Mouse (Mus musculus): Measurements from ENCODE around the gene Tmem135.

GRCm38 (mm10) chr7:89253317-89253716 is 150.7 kb downstream of the Tmem135 start:
- no peak for TF ChIP-seq POLR2A (IDR thresholded peaks at IDR 0.05; ENCODE audit: insufficient read length, low read depth)
- no peak for TF ChIP-seq TCF12 (IDR thresholded peaks at IDR 0.05; ENCODE audit: insufficient read depth, poor library complexity, severe bottlenecking)
- TF ChIP-seq E2F4 (IDR thresholded peaks at IDR 0.05; ENCODE audit: insufficient read depth) = no peak
- no peak for TF ChIP-seq MAX (IDR thresholded peaks at IDR 0.05; ENCODE audit: low read depth)
- TF ChIP-seq MYOD1 (IDR thresholded peaks at IDR 0.05; ENCODE audit: control insufficient read depth in 1 of 3, insufficient read length in 2 of 3, low read depth in 2 of 3) = no peak
- no peak for TF ChIP-seq SRF (IDR thresholded peaks at IDR 0.05; ENCODE audit: control insufficient read depth, insufficient read length, low read depth)
